Mouse (Mus musculus) neutrophil, adult 5-6 weeks (primary cell): Measurements from ENCODE around the gene 1700125H20Rik. TPM values are rescaled to one million over a fixed set of nuclear protein-coding genes. Genes with fewer than 3 reads are reported as not detected.
A peak's percentile ranks its signal among the peaks of the same experiment; 100 is the strongest.

Source experiments
- ATAC-seq: fragments of 151-379, 151-347 bp; 2 replicates; pipeline ENCODE4 v1.8.0; 2017; ENCODE audit warnings: mild to moderate bottlenecking, moderate TSS enrichment; ENCODE audit not compliant: insufficient number of reproducible peaks, poor library complexity, low FRiP score, severe bottlenecking; ENCODE audit errors: extremely low read depth
- total RNA-seq: library from RNA; stranded (forward); fragments of 200-1000 nt; gene quantifications from 2 replicates; pipeline ENCODE4 v1.2.3, GENCODE M21; 2017

1700125H20Rik gene
- total RNA-seq, 1 experiment from 2014 or later, result not detected

DNA sequence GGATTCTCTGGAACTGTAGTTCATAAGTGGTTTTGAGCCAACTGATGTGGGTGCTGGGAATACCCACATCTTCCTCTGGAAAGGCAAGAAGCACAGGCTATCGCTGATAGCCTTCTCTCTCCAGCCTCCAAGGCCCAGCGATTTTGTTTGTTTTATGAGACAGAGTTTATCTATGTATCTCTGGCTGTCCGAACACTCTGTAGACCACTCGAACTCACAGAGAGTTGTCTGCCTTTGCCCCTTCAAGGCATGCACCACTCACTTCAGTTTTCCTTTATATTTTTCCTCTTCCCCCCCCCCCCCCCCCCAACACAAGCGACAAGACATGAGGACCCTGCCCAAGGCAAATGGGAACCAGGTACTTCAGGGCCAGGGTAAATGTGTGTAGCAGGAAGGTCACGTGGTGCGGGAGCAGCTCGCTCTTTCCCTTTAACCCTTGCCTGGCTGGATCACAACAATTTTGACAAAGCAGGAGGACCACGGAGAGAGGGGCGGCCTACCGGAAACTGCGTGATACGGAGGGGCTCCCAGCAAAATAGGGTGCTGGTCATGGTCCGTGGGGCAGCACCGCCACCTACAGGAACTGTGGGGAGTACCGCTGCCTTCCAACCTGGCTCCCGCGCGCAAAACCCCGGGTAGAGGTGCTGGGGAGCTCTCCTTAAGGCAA is 12.5 kb downstream of the 1700125H20Rik start:
- ATAC-seq, result peak; percentile 68

DNA sequence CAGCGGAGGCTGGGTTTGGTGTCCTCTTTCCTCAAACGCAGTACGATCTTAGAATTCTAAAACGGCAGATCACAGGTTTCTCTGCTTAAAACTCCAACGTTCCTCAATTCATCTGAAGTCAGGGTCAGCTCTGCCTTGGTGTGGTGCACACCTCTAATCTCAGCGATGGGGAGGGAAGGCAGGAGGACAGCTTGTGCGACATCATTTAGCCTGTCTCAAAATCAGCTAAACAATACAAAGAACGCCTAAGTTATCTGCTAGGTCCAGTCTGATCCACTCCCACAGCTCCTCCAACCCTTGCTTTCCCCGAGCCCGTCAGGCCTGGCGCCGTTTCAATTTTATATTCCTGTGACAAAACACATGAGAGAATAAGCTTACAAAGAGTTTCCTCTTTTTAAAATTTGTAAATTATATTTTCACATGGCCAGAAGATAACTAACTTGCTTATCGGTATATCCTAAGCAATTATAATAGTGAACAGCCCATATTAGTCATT is 13.1 kb downstream of the 1700125H20Rik start:
- ATAC-seq, result no peak

DNA sequence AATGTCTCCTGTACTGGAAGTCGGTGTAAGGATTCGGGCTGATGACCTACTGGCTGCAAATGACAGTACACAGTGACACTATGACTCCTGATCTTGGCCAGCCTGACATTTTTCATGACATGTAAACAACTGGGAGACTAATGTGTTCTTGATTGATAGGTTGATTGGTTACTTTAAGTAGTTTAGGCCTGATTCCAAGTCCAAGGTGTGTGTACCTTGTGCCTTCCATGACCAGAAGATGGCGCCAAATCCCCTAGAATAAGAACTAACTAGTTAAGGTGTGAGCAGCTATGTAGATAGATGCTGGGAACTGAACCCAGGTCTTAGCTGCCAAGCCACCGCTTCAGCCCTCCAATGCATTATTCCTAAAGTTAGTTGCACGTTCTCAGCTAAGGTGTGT is 13.9 kb downstream of the 1700125H20Rik start:
- peak; percentile 59; the same call in 1 of the 2 replicates for ATAC-seq

DNA sequence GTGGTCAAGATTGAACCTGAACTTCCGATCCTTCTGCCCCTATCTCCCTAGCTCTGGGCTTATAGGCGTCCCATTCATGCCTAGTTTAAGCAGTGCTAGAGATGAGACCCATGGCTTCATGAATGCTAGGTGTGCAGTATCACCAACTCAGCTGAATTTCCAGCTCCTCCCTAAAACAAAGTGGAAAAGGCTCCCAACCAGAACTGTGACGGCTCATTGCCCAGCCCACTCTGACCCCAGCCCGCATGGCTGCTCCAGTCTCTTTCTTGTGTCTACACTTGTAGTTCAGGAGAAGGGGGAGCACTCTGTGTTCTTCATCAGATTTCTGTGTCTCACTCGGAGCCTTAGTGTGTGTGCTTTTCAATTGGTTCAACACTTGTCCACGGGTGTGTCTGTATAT is 14.6 kb downstream of the 1700125H20Rik start:
- ATAC-seq, result no peak

DNA sequence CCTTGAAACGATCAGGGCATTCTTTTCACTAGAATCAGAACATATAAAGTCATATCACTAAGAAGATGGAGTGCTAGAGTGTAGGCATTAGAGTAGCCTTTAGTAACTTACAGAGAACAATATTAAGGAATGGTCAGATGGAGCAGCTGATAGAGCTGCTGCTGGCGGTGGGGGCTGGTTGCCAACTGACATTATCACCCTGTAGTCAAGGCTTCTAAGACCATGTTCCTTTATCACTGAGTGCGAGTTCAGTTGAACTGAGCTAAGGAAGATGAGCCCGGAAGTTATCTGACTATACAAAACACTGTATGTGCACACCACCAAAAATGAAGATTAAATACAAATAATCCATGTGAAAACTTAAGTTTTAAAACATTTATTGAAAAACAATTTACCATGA is 18.9 kb downstream of the 1700125H20Rik start:
- no peak for ATAC-seq

DNA sequence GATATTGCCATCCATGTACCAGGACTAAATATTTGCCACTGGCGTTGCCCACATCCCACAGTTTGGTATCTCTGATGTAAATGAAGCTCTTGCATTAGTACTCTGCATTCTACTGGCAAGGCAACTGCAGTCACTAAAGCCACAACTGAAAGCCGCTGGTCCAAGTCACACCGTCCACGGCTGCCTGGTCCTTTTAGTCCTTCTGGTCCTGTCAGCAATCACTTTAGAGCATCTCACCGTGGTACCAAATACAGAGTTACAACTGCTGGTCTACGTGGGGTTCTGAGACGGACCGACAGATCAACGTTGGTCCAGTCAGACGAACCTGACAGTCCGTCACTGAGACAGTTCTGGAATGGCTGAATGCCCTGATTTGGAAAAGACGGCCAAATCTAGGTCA is 20.5 kb downstream of the 1700125H20Rik start:
- no peak for ATAC-seq

DNA sequence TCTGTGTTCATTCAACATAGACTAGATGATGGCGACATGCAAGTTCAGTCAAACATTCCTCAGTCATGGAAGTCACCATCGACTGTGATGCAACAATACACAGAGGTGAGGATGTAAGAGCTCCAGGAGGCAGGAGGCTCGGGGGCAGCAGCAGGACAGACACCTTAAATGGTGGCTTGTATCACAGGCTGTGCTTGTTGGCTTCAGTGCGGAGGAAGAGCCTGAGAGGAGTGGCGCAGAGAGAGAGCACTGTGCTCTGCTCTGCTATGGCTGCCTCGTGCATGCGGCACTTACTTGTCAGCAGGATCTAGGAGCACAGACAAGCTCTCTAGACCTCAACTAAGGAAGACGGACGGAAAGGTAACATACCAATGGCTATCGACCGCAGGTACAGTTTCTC is 24.0 kb downstream of the 1700125H20Rik start:
- no peak for ATAC-seq

DNA sequence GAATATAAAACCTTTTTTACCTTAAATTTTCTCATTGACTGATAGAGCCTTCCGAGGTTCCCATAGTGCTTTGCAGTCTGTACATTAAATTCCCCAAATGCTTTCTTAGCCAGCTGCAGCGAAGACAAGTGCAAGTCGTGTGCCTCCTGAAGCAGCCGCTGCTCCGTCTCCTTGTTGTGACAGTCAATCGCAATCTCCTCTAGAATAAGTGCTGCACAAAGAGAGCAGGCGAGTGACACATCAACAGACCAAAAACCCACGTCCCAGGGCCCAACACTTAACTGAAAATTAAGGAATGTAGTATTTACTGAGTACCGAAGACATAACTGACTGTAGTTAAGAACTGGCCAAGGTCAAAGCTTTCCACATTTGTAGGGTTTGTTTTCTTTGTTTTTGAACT is 25.8 kb downstream of the 1700125H20Rik start:
- no peak for ATAC-seq

DNA sequence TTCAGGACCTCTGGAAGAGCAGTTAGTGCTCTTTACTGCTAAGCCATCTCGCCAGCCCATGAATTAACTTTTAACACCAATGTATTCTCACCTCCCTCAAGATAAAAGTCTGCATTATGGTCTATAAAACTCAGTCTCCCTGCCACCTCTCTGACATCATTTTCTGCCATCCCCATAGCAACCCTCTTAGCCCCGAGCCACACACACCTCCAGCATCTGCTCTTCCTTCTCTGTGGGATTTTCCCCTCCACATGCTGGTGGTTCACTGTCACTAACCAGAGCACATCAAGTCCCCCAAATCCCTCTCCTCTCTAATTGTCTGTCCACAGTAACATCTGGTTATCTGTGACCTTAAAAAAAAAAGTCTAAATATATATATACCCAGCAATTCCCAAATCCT is 28.7 kb downstream of the 1700125H20Rik start:
- no peak for ATAC-seq

DNA sequence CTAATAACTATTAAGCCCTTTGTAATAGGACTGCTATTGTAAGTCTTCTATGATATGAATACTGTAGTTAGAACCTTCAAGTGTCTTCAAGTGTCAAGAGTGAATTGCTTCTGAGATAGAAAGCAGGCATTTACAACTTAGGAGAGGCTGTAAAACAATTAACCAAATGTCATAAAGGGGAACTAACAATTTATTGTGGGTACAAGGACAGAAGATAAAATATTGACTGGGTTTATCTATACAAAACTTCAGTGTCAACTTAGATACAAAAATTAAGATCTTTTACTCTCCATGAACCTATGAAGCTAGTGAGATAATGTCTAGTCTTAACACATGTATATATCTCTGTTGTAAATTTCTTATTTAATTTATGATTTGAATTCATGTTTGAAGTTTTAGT is 36.0 kb downstream of the 1700125H20Rik start:
- ATAC-seq, result no peak

DNA sequence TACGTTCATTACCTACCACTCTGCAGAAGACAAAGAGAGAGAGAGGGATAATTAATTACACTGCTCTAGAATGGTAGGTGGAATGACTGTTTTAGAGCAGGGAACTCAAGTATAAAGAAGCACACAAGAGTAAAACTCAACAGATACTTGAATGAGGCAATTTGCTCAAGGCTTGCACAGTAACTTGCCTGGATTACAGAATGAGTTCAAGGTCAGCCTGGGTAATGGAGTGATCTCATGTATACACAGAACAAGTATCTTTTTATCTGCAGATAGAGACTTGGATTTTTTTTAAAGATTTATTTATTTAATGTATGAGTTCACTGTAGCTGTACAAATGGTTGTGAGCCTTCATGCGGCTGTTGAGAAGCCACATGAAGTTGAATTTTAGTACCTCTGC is 40.9 kb downstream of the 1700125H20Rik start:
- no peak for ATAC-seq

DNA sequence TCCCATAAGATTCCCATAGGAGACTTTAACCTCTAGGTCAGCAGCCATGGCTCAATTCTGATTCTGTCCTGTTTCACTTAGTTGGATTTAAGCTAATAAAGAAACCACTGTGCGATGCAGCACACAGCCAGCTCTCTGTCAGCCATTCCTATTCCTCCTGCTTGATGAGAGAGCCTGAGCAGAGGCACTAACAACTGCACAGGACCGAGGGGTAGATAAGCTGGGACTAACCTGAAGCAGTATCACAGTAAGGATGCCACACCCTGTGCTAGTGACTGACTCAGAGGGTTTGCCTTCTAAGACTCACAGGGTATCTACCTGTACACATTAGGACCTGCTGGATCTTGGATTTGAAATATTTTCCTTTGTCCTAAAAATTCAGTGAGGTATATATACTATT is 43.0 kb downstream of the 1700125H20Rik start:
- ATAC-seq, result no peak

DNA sequence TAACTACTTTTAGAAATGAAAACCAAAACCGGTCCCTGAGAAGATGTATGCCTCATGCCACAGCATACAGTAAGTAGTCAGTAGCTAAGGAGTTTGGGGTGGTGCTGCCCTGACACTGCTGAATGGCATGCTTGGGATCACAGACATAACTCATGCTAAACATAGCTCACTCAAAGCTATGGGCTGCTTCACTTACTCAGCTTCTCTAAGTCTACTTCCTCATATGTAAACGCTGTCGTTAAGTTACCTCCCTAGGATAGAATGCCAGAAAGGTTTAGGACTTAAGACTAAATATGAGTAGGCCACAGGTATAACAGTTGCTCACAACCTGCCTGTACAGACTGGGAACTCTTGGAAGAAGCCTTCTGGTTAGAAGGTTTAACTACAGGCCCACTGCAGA is 44.5 kb downstream of the 1700125H20Rik start:
- ATAC-seq, result no peak

DNA sequence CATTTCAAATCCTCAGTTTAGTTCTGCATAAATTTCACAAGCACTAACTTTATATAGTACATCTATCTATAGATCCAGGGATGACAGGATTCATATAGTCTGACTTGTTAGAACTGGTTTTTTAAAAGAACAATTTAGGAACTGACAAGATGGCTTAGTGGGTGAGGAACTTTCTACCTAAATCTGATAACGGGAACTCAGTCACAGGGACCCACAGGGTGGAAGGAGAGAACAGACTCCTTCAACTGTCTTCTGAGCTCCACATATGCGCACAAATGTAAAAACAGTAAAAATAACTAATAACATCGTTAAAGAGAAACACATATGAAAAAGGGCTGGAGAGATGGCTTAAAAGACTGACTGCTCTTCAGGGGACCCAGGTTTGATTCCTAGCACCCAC is 48.8 kb downstream of the 1700125H20Rik start:
- no peak for ATAC-seq

DNA sequence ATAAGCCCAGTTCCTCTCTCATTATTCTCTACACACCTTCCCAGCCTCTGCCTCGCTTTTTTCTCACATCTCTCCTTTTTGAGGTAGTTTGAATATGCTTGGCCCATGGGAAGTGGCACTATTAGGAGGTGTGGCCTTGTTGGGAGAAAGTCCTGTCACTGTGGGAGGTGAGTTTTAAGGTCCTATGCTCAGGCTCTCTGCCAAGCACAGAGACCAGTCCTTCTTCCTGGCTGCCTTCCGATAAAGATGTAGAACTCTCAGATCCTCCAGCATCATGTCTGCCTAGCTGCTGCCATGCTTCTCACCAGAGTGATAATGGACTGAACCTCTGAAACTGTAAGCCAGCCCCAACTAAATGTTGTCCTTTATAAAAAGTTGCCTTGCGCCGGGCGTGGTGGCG is 52.4 kb downstream of the 1700125H20Rik start:
- no peak for ATAC-seq

DNA sequence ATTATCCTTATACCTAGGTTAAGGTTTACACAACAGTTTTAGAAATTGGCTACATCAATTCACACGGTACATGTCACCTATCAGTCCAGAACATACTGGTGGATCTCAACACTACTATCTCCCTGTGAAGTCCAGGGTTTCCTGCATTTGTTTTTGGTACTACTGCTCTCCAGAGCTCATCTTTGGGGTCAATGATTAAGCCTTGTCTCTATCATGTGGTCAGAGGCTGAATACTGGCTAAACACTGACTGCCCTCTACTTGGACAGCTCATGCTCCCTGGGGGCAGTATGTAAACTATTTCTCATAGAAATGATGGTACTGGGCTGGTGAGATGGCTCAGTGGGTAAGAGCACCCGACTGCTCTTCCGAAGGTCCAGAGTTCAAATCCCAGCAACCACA is 53.0 kb downstream of the 1700125H20Rik start:
- ATAC-seq, result no peak

Other genes starting within 250 kb of the 1700125H20Rik start
- gene Car4, start 212.6 kb upstream of the 1700125H20Rik start, total RNA-seq, result not detected in 2 replicates
- gene Usp32, start 30.2 kb upstream of the 1700125H20Rik start, total RNA-seq, result 118 and 126 TPM in 2 replicates
- 22.8 and 25.3 TPM in 2 replicates for gene Appbp2, start 64.7 kb downstream of the 1700125H20Rik start, total RNA-seq
- gene Ppm1d, start 140.8 kb downstream of the 1700125H20Rik start, total RNA-seq, result 28.7 and 36.2 TPM in 2 replicates
- 37.1 and 38.4 TPM in 2 replicates for gene Bcas3, start 182.8 kb downstream of the 1700125H20Rik start, total RNA-seq